12 mouse cellular contexts compared by ENCODE assay signal in the genomic region with DNA sequence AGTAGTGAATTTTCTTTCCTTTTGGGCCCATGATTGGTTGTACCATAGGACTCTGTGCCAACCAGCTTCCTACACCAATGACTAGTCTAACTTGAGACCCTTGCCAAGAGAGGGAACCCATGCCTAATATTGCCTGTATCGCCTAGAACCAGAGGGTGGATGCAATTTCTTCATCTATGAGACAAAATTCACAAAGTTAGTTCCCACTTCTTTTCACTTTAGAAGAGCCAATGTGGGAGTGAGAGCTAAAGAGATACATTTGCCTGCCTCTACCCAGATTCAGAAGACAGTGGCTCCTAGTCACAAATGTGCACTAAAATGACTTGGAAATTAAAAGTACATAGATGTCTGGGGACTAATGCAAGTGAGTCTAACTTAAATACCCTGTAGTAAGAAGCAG.
"Had no signal": no experiment of that assay in that cellular context is flagged by ENCODE, and none has a peak within 500 bp of the region (broad histone marks: within the 10 kb centered on the region; RNA-seq: fewer than 3 reads in every experiment).

No protein-coding gene starts in this region.

- DNase-seq: retina, postnatal 1 day; right cerebral cortex, adult 18-20 months; right cerebral cortex, postnatal 14 days; right cerebral cortex, postnatal 25 days; right cerebral cortex, postnatal 4 days; spleen, adult 18-20 months; thymus, adult 18-20 months; thymus, adult 2 months; thymus, postnatal 14 days; thymus, postnatal 25 days; thymus, postnatal 36 days; thymus, postnatal 4 days had no signal
